Mouse (Mus musculus) left cerebral cortex, postnatal 36 days (tissue): ENCODE results near the gene Tnfrsf9. TPM values are rescaled to one million over a fixed set of nuclear protein-coding genes. Genes with fewer than 3 reads are reported as not detected.
"Not testable (repeated sequence)": the region's sequence is repeated elsewhere in the genome, so short reads cannot be mapped to it uniquely, and the experiment has no call there.

ENCODE experiments used
- DNase-seq, 2 experiments: peaks; one replicate each; pipeline ENCODE4 v3.0.0; 2021 to 2022; ENCODE audit warnings: low spot score in 2 of 2, mixed read lengths in 1 of 2
- intact Hi-C: fragments of 180-260 bp; cut with DNase I; formaldehyde crosslinking; loops from one replicate; pipeline ENCODE4 v1.15.1; 2025
- total RNA-seq, 2 experiments: library from RNA; stranded (reverse); gene quantifications; 2 replicates each; pipeline ENCODE4 v1.2.3; 2021

Gene Tnfrsf9
- total RNA-seq, result under 1 TPM; 0.37 to 0.59 TPM

GRCm38 (mm10) chr4:150914290-150914733, at the start of gene Tnfrsf9, which contains the start of gene Park7:
Gene Tnfrsf9, plus strand, starts transcription at chr4:150914562.
Gene Park7, minus strand, starts transcription at chr4:150914437.
- intact Hi-C loops, result no loop called here
- peak; percentile 95 to 97 for DNase-seq

- no peak for DNase-seq
- intact Hi-C loops, result no loop called here
Observed at GRCm38 (mm10) chr4:150865371-150865770, 49.0 kb upstream of the Tnfrsf9 start.

GRCm38 (mm10) chr4:150866069-150866468, 48.3 kb upstream of the Tnfrsf9 start:
- no peak for DNase-seq
- intact Hi-C loops, result no loop called here

GRCm38 (mm10) chr4:150866494-150866893, 47.9 kb upstream of the Tnfrsf9 start:
- intact Hi-C loops, result no loop called here
- DNase-seq, result peak in 1 of 2 experiments; percentile 29

GRCm38 (mm10) chr4:150868161-150868560, 46.2 kb upstream of the Tnfrsf9 start:
- intact Hi-C loops, result no loop called here

GRCm38 (mm10) chr4:150868859-150869258, 45.5 kb upstream of the Tnfrsf9 start:
- intact Hi-C loops, result no loop called here

More at GRCm38 (mm10) chr4:150868161-150868560, 46.2 kb upstream of the Tnfrsf9 start:
- no peak for DNase-seq

GRCm38 (mm10) chr4:150869276-150870197, 44.8 kb upstream of the Tnfrsf9 start:
- intact Hi-C loops, result no loop called here
- DNase-seq, result no peak

More at GRCm38 (mm10) chr4:150868859-150869258, 45.5 kb upstream of the Tnfrsf9 start:
- no peak for DNase-seq

GRCm38 (mm10) chr4:150870963-150871391, 43.4 kb upstream of the Tnfrsf9 start:
- DNase-seq, result no peak
- intact Hi-C loops, result no loop called here

GRCm38 (mm10) chr4:150871392-150872138, 42.8 kb upstream of the Tnfrsf9 start:
- intact Hi-C loops, result no loop called here

GRCm38 (mm10) chr4:150872139-150872651, 42.2 kb upstream of the Tnfrsf9 start:
- DNase-seq, result peak; percentile 42 to 44
- intact Hi-C loops, result no loop called here

More at GRCm38 (mm10) chr4:150871392-150872138, 42.8 kb upstream of the Tnfrsf9 start:
- peak; percentile 16 to 18 for DNase-seq

- DNase-seq, result no peak
- intact Hi-C loops, result no loop called here
Observed at GRCm38 (mm10) chr4:150872681-150873080, 41.7 kb upstream of the Tnfrsf9 start.

GRCm38 (mm10) chr4:150874416-150874815, 39.9 kb upstream of the Tnfrsf9 start:
- DNase-seq, intact Hi-C loops: not testable (repeated sequence)

- no peak for DNase-seq
- intact Hi-C loops, result no loop called here
Observed at GRCm38 (mm10) chr4:150875393-150875792, 39.0 kb upstream of the Tnfrsf9 start.

GRCm38 (mm10) chr4:150879631-150880030, 34.7 kb upstream of the Tnfrsf9 start:
- intact Hi-C loops, result no loop called here
- no peak for DNase-seq

- intact Hi-C loops, result no loop called here
- no peak for DNase-seq
Observed at GRCm38 (mm10) chr4:150880364-150880763, 34.0 kb upstream of the Tnfrsf9 start.

GRCm38 (mm10) chr4:150882632-150883031, 31.7 kb upstream of the Tnfrsf9 start:
- intact Hi-C loops, result no loop called here
- no peak for DNase-seq

GRCm38 (mm10) chr4:150887903-150888302, 26.5 kb upstream of the Tnfrsf9 start:
- no peak for DNase-seq
- intact Hi-C loops, result no loop called here

GRCm38 (mm10) chr4:150888492-150888891, 25.9 kb upstream of the Tnfrsf9 start:
- intact Hi-C loops, result no loop called here
- no peak for DNase-seq

- intact Hi-C loops, result no loop called here
- DNase-seq, result no peak
Observed at GRCm38 (mm10) chr4:150889273-150889954, 24.9 kb upstream of the Tnfrsf9 start.
